Mouse (Mus musculus): ENCODE measurements around the gene Art5.

Art5 gene

GRCm38 (mm10) chr7:102109171-102109570, at the start of gene Art5:
TSS of gene Art5 (minus strand) at chr7:102109489.
- DNase-seq: no peak

GRCm38 (mm10) chr7:102153691-102154090, 44.4 kb upstream of the Art5 start:
- no peak for DNase-seq

- no peak for DNase-seq
These were observed 28.6 kb upstream of the Art5 start for GRCm38 (mm10) chr7:102137898-102138297.

DNA sequence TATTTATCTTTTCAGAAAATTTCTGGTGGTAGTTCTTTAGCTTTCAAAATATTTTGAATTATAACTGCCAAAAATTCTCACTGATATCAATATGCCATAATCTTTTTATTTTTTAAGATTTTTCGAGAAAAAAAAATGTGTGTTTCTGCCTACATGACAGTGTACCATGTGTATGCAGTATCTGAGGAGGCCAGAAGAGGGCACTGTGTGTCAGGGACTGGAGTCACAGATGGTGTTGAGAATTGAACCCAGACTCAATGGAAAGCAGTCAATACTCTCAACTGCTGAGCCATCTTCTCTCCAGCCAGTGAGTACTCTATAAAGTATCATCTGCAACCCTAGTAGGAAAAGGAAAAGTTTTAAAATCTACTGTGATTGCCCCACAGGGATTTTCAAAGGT, 28.2 kb upstream of the Art5 start:
- peak; percentile 26 for DNase-seq

GRCm38 (mm10) chr7:102132395-102132794, 23.1 kb upstream of the Art5 start:
- peak; percentile 27 for DNase-seq

GRCm38 (mm10) chr7:102120326-102120725, 11.0 kb upstream of the Art5 start:
- no peak for DNase-seq

- no peak for DNase-seq
These were observed 8.1 kb upstream of the Art5 start for GRCm38 (mm10) chr7:102117382-102117781.

GRCm38 (mm10) chr7:102116579-102117331, 7.5 kb upstream of the Art5 start, which contains the start of gene Chrna10:
TSS of gene Chrna10 (minus strand) at chr7:102116828.
- no peak for DNase-seq

- DNase-seq: no peak
These were observed 4.0 kb upstream of the Art5 start for GRCm38 (mm10) chr7:102113151-102113729.

DNA sequence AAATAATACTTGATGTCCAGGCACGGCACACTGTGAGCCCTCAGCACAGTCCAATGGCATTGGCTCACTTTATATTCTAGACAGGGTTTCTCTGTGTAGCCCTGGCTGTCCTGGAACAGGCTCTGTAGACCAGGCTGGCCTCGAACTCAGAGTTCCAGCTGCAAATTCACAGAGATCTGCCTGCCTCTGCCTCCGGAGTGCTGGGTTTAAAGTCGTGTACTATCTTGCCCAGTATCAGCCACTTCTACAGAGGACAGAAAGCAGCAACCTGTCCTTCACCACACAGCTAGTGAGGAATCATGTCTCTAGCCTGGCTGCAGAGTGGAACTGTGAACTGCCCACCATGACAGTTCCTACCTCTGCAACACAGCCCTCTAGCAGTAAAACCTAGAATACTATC, 457 bp upstream of the Art5 start:
- DNase-seq: no peak

DNA sequence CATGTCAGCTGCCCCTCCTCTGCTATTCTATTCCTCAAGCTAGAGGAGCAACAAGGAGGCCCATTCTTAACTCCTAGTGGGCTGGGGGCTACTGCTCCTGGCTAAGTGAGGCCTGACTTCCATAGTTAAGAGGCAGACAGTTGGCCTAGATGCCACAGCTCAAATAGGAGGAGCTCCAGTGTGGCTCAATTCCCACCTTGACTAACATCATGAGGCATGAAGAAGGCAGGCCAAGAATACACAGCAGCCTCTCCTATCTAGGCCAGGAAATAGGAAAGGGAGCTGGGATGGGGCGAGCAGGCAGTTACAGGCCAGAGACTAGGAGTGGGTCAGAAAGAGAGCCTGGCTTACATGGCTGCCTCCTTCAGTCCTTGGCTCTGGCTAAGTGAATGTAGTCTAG, 1.1 kb downstream of the Art5 start:
- no peak for DNase-seq

GRCm38 (mm10) chr7:102106700-102107141, 2.6 kb downstream of the Art5 start:
- no peak for DNase-seq

DNA sequence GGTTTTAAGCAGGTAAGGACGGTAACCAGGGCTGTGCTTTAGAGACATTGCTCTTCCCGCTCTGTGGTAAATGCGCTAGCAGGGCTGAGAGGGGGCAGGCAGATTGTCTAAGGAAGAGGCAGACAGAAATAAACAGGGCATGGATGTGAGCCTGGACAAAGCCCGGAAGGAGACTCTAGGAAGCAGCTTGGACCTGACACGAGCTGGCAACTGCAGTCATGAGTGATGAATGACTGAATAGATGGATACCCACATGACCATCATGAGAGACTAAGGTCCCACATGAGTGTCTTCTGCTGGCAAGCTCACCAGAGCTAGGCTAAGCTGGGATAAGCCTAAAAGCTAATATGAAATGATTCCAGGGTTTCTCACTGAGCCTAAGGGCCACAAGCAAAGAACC, 5.2 kb downstream of the Art5 start:
- peak; percentile 11 for DNase-seq

DNA sequence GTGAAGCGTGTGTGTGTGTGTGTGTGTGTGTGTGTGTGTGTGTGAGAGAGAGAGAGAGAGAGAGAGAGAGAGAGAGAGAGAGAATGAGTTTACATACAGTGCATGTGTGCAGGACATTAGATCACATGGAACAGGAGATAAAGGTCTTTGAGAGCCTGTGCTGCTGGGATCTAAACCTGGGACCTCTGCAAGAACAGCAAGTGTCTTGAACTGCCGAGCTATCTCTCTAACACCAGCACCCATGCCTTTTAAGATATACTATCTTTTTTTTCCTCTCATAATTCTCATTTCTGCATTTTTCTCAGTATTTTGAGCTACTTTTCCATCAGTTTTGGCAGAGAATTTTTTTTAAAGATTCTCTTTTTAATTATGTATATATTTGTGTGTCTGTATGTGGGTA, 5.7 kb downstream of the Art5 start:
- no peak for DNase-seq

DNA sequence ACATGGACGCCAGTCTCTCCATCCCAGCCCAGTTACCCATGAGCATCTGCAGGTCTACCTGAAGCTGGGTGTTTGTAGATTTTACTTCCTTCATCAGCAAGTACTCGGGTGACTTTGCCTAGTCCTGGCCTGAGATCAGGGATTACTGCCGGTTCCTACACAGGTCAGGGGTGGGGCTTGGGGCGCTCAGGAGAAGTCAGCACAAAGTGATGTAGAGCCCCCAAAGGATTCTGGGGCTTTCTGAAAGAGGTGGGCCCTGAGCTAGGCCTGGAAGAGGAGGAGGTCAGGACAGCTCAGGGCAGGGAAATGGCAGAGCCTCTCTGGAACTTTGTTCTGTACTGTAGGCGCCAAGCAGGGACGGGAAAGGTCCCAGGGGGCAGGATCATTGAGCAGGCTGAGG, 6.6 kb downstream of the Art5 start:
- peak; percentile 21 for DNase-seq

GRCm38 (mm10) chr7:102102241-102102640, 7.0 kb downstream of the Art5 start:
- no peak for DNase-seq

- no peak for DNase-seq
These were observed 7.8 kb downstream of the Art5 start, which contains the start of gene Art1 for GRCm38 (mm10) chr7:102101487-102101886. TSS of gene Art1 (plus strand) at chr7:102101743.

GRCm38 (mm10) chr7:102100868-102101267, 8.4 kb downstream of the Art5 start:
- DNase-seq: no peak

DNA sequence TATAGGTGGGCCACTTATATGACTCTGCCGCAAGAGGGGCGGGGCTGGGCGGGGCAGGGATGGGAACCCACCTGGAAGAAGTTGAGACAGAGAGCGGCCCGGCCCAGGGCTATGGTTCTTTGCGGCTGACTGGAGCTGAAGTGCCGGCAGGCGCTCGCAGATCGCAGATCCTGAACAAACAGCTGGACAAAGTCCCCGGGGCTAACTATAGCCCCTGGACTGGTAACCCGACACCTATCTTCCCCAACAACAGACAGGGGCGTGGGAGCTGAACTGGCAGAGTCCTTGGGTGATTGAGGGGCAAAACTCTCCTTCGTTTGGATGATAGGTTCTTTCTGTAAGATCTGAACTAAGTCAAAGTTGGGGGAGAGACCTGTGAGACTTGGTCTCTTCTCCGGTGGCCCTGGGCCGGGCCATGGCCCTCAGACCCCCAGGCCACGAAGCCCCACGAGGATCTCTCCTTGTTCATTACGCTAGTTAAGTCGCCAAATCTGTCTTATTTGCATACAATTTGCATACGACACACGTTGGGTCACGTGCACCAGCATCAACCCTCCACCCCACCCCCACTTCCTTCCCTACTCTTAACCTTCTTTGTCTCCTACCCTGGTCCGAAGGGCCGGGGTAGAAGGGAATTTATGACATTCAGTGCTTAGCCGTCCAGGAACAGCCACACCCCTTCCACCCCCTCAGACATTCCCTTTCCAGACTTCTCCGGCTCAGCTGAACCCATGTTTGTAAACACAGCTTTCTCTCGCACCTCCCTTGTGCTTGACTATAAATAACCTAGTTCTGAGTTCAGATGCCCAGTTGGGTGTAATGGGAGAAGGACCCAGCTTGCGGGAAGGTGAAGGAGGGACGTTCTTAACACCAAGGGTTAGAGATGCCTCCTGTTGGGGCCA, 9.3 kb downstream of the Art5 start:
- peak; percentile 28 for DNase-seq

DNA sequence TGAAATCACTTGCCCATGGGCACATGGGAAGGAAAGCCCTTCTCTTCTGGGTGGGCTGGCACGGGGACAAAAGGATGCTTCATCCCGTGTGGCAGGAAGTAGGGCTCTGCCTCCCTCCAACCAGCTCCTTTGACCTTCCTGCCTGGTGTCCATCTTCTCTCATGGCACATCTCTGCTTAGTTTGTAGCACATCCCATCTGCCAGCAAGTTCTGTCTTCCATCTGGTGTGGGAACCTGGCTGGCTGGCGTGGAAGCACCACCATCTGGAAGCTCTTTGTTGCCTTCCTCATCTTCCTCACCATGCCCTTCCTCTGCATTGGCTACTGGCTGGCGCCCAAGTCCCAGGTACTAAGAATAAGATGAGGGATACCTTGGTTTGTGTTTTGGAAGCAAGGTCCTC, 22.0 kb downstream of the Art5 start:
- DNase-seq: no peak

DNA sequence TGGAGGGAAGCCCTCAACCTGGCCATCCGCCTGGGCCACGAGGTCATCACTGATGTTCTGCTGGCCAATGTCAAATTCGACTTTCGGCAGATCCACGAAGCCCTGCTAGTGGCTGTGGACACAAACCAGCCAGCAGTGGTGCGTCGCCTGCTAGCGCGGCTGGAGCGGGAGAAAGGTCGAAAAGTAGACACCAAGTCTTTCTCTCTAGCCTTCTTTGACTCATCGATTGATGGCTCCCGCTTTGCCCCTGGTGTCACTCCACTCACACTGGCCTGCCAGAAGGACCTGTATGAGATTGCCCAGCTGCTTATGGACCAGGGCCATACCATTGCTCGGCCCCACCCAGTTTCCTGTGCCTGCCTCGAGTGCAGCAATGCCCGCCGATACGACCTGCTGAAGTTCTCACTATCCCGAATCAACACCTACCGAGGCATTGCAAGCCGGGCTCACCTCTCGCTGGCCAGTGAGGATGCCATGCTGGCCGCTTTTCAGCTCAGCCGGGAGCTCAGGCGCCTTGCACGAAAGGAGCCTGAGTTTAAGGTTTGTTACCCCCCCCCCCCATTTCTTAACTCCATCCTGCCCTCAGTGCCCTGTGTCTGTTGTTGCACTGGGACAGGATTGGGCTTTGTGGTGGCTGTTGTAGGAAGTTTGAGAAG, 25.1 kb downstream of the Art5 start:
- no peak for DNase-seq

GRCm38 (mm10) chr7:102082816-102083215, 26.5 kb downstream of the Art5 start, which contains the start of gene Trpc2:
TSS of gene Trpc2 (plus strand) at chr7:102083116.
- no peak for DNase-seq

DNA sequence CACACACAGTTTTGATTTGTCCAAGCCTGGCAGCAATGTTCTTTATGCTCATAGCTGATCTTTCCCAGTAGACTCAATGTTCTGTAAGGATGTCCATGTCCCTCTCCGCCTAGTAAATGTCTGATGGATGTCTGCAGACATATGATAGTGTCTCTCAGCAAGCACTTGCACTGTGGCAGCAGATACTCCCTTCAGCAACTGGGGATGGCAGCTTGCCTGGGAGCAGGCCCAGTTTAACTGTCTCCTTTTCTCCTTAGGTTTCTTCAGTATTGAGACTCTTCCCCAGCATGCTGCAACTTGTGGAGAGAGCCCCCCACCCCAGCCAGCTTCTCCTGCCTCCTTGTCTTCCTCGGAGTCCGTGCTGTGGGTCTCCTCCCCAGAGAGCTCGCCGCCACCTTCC, 27.5 kb downstream of the Art5 start:
- no peak for DNase-seq

All from kidney, adult 9 months (tissue).